Mouse (Mus musculus) hindbrain, postnatal 0 days (tissue): ENCODE measurements around the gene Brsk2. TPM values are rescaled to one million over a fixed set of nuclear protein-coding genes. Genes with fewer than 3 reads are reported as not detected.

Source experiments
- ATAC-seq: fragments of 200-750 bp; cut with Nextera tagmentation; 2 replicates; pipeline ENCODE4 v1.8.0; 2017; ENCODE audit warnings: mild to moderate bottlenecking, moderate TSS enrichment, moderate library complexity
- DNase-seq: peaks from one replicate; pipeline ENCODE4 v3.0.0-alpha.2; 2015; ENCODE audit warnings: low spot score
- H3K27ac ChIP-seq: fragments of 300-500 bp; sonication (generic); 2 replicates; pipeline ENCODE4 v1.5.1; 2014; ENCODE audit warnings: mild to moderate bottlenecking
- H3K27me3 ChIP-seq: fragments of 300-500 bp; sonication (generic); 2 replicates; pipeline ENCODE4 v1.6.1; 2014; ENCODE audit warnings: low read length, mixed read lengths; ENCODE audit not compliant: insufficient read depth
- H3K36me3 ChIP-seq: fragments of 300-500 bp; sonication (generic); 2 replicates; pipeline ENCODE4 v1.6.1; 2014; ENCODE audit warnings: low read length, mixed read lengths; ENCODE audit not compliant: insufficient read depth
- H3K4me1 ChIP-seq: fragments of 300-500 bp; sonication (generic); 2 replicates; pipeline ENCODE4 v1.6.1; 2014; ENCODE audit warnings: antibody characterized with exemption, low read length, mixed read lengths; ENCODE audit not compliant: insufficient read depth
- H3K4me2 ChIP-seq: fragments of 300-500 bp; sonication (generic); 2 replicates; pipeline ENCODE4 v1.6.1; 2014; ENCODE audit warnings: low read depth, mild to moderate bottlenecking, low read length, moderate library complexity, mixed read lengths
- H3K4me3 ChIP-seq: fragments of 300-500 bp; sonication (generic); 2 replicates; pipeline ENCODE4 v1.5.1; 2014; ENCODE audit warnings: low read length
- H3K9ac ChIP-seq: fragments of 300-500 bp; sonication (generic); replicated peaks from 2 replicates; pipeline ENCODE4 v1.6.1; 2014; ENCODE audit warnings: mild to moderate bottlenecking, low read length, moderate library complexity, mixed read lengths
- H3K9me3 ChIP-seq: fragments of 300-500 bp; sonication (generic); 2 replicates; pipeline ENCODE4 v1.6.1; 2016; ENCODE audit warnings: low read length, mixed read lengths
- CTCF ChIP-seq: IDR thresholded peaks from 2 replicates; pipeline ENCODE4 v1.5.1; 2016; ENCODE audit warnings: antibody characterized with exemption, control low read depth, low read depth
- WGBS: fragments of 180-500 bp; shearing (Covaris S2); extraction: QIAGEN DNeasy Blood & Tissue Kit; methylation state at CpG from one replicate; pipeline ENCODE4 v1.1.7; 2014; 5-methylcytosine and 5-hydroxymethylcytosine counted together
- polyA plus RNA-seq: library from polyadenylated mRNA; unstranded; fragments of >200 nt; fragmentation: Nextera tagmentation; extraction: Ambion mirVana; gene quantifications from 2 replicates; pipeline ENCODE4 v1.2.1, GENCODE M21; 2015
- total RNA-seq: library from RNA; depleted of rRNA; stranded (reverse); fragments of >200 nt; gene quantifications from 2 replicates; pipeline ENCODE4 v1.2.3, GENCODE M21; 2014

Brsk2 gene
- total and polyA plus RNA-seq, 2 experiments from 2014 or later = 17.9 to 143 TPM

GRCm38 (mm10) chr7:141948045-141948444 lies 1.5 kb upstream of the Brsk2 start:
- Histone ChIP-seq H3K27me3 (no peaks in the 10 kb centered on the region), H3K4me3 (no peak overlapping the region), H3K36me3 (no peaks in the 10 kb centered on the region), H3K9ac (no peak overlapping the region), H3K4me1 (peaks cover 34% of the 10 kb centered on the region), H3K4me2 (peak overlapping the region; percentile 69), H3K9me3 (no peaks in the 10 kb centered on the region), H3K27ac (no peak overlapping the region)
- DNase-seq (no peak), ATAC-seq (no peak)
- 54% methylated on average over 1 of the region's 1 CpGs for WGBS
- TF ChIP-seq CTCF = peak; percentile 63

GRCm38 (mm10) chr7:141949799-141950103 lies 200 bp downstream of the Brsk2 start:
- Histone ChIP-seq H3K9ac (peak overlapping the region; percentile 99), H3K4me3 (peak overlapping the region; percentile 95), H3K9me3 (no peaks in the 10 kb centered on the region), H3K27me3 (no peaks in the 10 kb centered on the region), H3K36me3 (no peaks in the 10 kb centered on the region), H3K27ac (peak overlapping the region; percentile 99), H3K4me1 (peaks cover 40% of the 10 kb centered on the region), H3K4me2 (peak overlapping the region; percentile 69)
- 2% methylated on average over 31 of the region's 54 CpGs for WGBS
- ATAC-seq (peak; percentile 53), DNase-seq (no peak)
- TF ChIP-seq CTCF = no peak

GRCm38 (mm10) chr7:141950104-141951013 lies 808 bp downstream of the Brsk2 start:
- no peaks in the 10 kb centered on the region for H3K27me3 ChIP-seq
- H3K9me3 ChIP-seq = no peaks in the 10 kb centered on the region
- TF ChIP-seq CTCF = peak; percentile 69
- H3K36me3 ChIP-seq = no peaks in the 10 kb centered on the region
- H3K4me2 ChIP-seq = peak overlapping the region; percentile 69
- H3K4me3 ChIP-seq = peak overlapping the region; percentile 95
- DNase-seq (peak; percentile 83), ATAC-seq (peak; percentile 25)
- H3K4me1 ChIP-seq = peaks cover 46% of the 10 kb centered on the region
- WGBS = under 1% methylated on average over 54 of the region's 84 CpGs
- peak overlapping the region; percentile 99 for H3K9ac ChIP-seq
- H3K27ac ChIP-seq = peak overlapping the region; percentile 99

- TF ChIP-seq CTCF = no peak
- Histone ChIP-seq H3K4me3 (peak overlapping the region; percentile 95), H3K4me1 (peaks cover 54% of the 10 kb centered on the region), H3K9ac (peak overlapping the region; percentile 99), H3K27ac (peak overlapping the region; percentile 99), H3K4me2 (peak overlapping the region; percentile 69), H3K9me3 (no peaks in the 10 kb centered on the region), H3K36me3 (no peaks in the 10 kb centered on the region), H3K27me3 (no peaks in the 10 kb centered on the region)
- WGBS = 66% methylated on average over 4 of the region's 4 CpGs
- DNase-seq (no peak), ATAC-seq (no peak)
Measured at GRCm38 (mm10) chr7:141951821-141952220, 2.3 kb downstream of the Brsk2 start.

- TF ChIP-seq CTCF = no peak
- Histone ChIP-seq H3K36me3 (no peaks in the 10 kb centered on the region), H3K4me2 (no peak overlapping the region), H3K9me3 (no peaks in the 10 kb centered on the region), H3K4me3 (no peak overlapping the region), H3K27me3 (no peaks in the 10 kb centered on the region), H3K4me1 (peaks cover 62% of the 10 kb centered on the region), H3K9ac (no peak overlapping the region), H3K27ac (no peak overlapping the region)
- WGBS = 65% methylated on average over 4 of the region's 4 CpGs
- ATAC-seq (no peak), DNase-seq (no peak)
Measured at GRCm38 (mm10) chr7:141952920-141953319, 3.4 kb downstream of the Brsk2 start.

- H3K36me3 ChIP-seq = no peaks in the 10 kb centered on the region
- no peak overlapping the region; the same call in 1 of the 2 replicates for H3K27ac ChIP-seq
- 0 out of 2 replicates have a peak overlapping the region, but pooled peaks have one; percentile 1 for H3K4me2 ChIP-seq
- TF ChIP-seq CTCF = no peak
- peaks cover 60% of the 10 kb centered on the region for H3K4me1 ChIP-seq
- H3K4me3 ChIP-seq = no peak overlapping the region
- WGBS = 61% methylated on average over 6 of the region's 6 CpGs
- no peaks in the 10 kb centered on the region for H3K9me3 ChIP-seq
- ATAC-seq (no peak), DNase-seq (no peak)
- H3K27me3 ChIP-seq = no peaks in the 10 kb centered on the region
- no peak overlapping the region for H3K9ac ChIP-seq
Measured at GRCm38 (mm10) chr7:141953616-141954015, 4.1 kb downstream of the Brsk2 start.
